Mouse (Mus musculus): ENCODE results near the gene Mri1.

The Mri1 gene

DNA sequence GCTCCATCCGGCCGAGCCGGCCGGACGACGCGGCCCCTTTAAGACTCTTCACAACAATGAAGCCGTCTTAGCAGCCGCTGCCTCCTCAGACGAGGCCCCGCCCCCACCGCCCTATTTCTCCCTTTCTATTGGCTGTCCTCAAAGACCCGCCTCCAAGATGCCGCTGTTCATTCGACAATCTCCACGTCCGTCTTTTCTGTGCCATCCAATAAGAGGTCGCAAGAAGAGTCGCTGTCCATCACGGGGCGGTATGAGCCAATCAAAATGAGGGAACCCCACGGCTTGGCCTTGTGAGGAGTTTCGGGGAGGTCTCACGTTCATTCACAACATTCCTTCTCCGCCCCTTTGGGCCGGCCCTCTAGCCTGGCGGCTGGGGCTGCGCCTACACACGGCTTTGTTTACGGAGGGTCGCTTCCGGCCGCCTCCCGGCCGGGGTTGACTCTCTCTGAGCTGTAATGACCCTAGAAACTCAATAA, 20.1 kb downstream of the Mri1 start, which contains the start of gene Zswim4:
TSS of gene Zswim4 (minus strand) at position 58 of the 476 bp plus-strand sequence.
- DNase-seq (ENCODE audit: low spot score in 2 of 2) = peak; percentile 99

DNA sequence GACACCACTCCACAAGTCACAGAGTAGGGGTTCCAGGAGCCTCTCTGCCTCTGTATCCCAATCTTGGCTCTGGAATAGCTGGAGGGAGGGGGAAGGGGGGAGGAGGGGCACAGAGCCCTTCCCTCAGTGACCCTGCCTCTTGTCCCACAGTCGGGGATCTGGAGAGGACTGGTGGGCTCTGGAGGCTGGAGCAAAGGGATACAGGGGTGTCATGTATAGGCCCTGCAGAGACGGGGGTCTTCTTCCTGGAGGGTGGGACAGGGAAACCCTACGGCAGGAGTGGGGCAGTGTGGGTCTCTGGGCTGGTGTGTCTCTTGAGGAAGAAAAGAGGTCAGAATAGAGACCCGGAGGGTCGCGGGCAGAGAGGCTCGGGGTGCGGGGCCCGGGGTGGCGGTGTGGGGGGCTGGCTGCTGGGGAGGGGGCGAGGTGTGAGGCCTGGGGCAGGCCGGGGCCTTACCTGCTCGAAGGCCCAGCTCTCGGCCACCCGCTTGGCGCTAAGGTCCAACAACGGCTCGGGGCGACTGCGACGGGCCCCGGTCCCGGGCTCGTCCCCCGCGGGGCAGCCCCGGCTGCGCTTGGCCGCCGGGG, 20.6 kb downstream of the Mri1 start:
- DNase-seq (ENCODE audit: low spot score in 2 of 2) = no peak

DNA sequence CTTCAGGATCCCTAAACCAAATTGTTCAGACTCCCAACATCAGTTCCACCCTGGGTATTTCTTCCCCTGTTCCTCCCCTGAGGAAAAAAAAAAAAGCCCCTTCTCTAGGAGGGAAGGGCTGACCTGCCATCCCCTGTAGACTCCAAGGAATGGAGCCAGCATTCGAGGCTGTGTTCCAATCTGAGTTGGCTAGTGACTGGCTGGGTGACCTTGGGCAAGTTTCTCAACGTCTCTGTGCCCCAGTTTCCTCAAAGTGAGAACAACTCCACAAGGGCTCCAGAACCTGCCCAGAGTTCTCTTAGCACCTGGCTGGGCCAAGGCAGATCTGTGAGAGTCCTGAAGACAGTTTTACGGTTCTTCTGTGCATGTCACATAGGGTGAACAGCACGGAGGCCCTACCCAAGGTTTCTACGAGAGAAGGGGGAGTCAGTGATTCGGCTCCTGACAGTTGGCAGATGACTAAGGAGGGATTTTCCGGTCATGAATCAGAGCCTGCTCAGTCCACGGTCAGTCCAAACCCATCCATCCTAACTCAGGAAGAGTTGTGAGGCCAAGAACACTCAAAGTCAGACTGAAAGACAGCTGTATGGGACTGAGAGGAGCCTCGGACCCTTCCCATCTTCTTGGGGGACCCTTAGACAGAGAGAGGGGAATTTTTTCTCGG, 21.2 kb downstream of the Mri1 start:
- peak in 1 of 2 experiments; percentile 22 for DNase-seq (ENCODE audit: low spot score in 2 of 2)

- DNase-seq (ENCODE audit: low spot score in 2 of 2) = no peak
Observed at GRCm38 (mm10) chr8:84233055-84233454, 24.1 kb downstream of the Mri1 start.

DNA sequence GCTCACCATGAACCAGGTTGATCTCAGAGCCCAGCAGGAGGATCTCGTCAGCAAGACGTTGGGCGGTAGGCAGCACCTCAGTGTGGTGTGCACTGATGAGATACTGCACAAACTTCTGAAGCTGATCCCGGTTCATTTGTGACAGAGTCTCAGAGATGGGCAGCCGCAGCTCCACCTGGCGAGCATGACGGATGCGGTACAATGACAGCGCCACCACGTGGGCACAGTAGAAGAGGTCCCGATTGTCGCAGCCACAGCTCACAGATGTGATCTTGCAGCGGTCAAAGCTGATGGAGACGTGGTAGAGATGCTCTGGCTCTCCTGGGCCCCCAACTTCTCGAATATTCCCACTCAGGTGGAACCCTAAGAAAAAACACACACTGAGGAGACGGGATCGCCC, 26.4 kb downstream of the Mri1 start:
- no peak for DNase-seq (ENCODE audit: low spot score in 2 of 2)

DNA sequence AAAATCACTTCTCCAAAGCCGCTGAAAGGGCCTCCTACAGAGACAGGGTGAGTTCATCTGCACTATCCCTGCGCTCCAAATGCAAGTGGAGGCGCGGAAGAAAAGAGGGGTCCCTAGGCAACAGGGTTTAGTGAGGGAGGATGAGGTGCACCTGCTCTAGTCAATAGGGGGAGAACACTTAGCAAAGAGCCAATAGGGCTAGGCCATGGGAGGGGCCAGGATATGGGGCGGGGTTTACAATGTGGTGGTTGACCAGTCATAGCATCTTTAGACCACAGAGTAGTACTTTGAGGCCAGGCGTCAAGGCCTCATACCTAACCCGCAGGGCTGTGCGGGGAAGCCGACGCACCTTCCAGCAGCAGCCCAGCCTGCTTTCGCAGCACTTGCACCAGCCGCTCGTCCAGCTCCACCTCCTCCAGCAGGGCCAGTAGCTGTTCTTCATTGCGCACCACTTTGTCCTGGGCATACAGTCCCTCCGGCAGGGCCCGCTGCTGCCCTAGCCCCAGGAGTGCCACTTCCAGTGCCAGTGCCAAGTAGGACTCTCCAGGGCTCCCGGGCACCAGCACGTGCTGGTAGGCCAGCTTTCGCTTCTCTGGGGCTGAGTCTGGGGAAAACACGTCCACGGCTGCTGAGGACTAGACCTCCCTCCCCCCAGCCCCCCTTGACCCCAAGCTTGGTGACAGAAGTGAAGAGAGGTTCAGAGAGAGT, 33.6 kb downstream of the Mri1 start:
- DNase-seq (ENCODE audit: low spot score in 2 of 2) = no peak

- no peak for DNase-seq (ENCODE audit: low spot score in 2 of 2)
Observed at GRCm38 (mm10) chr8:84222566-84223165, 34.5 kb downstream of the Mri1 start.

- DNase-seq (ENCODE audit: low spot score in 2 of 2) = no peak
Observed at GRCm38 (mm10) chr8:84220105-84220504, 37.0 kb downstream of the Mri1 start.

DNA sequence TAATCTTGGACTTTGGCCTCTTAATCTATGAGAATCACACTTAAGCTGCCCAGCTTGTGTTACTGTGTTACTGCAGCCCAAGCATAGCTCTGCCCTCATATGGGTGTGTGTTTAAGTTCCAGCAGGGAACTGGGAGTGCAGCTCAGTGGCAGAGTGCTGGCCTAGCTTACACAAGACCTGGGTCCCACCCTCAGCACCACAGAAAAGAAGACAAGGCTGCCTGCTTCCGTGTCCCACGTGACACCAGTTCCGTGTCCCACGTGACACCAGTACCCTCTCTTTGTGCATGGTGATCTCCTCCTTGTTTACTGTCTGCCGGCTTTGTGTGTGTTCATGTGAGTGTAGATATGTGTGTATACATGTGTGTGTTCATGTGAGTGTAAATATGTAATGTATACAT, 39.0 kb downstream of the Mri1 start:
- DNase-seq (ENCODE audit: low spot score in 2 of 2) = no peak

DNA sequence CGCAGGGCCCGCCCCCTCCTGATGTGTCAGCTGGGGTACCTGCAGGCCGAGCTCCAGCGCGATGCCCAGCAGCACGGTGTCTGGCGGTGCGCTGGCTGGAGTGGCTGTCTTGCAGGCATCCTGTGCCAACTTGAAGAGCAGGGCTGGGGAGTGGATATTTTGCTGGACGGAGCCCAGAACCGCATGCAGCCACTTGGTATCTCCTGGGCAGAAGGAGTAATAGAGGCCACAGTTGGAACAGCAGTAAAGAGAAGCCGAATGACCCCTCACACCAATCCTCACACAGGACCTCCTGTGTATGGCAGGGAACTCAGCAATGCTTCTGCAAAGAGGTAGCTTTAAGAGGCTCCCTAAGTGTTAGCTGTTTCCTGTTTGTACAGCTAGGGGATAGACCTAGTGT, 39.9 kb downstream of the Mri1 start:
- DNase-seq (ENCODE audit: low spot score in 2 of 2) = no peak

GRCm38 (mm10) chr8:84213277-84213676, 43.8 kb downstream of the Mri1 start:
- no peak for DNase-seq (ENCODE audit: low spot score in 2 of 2)

DNA sequence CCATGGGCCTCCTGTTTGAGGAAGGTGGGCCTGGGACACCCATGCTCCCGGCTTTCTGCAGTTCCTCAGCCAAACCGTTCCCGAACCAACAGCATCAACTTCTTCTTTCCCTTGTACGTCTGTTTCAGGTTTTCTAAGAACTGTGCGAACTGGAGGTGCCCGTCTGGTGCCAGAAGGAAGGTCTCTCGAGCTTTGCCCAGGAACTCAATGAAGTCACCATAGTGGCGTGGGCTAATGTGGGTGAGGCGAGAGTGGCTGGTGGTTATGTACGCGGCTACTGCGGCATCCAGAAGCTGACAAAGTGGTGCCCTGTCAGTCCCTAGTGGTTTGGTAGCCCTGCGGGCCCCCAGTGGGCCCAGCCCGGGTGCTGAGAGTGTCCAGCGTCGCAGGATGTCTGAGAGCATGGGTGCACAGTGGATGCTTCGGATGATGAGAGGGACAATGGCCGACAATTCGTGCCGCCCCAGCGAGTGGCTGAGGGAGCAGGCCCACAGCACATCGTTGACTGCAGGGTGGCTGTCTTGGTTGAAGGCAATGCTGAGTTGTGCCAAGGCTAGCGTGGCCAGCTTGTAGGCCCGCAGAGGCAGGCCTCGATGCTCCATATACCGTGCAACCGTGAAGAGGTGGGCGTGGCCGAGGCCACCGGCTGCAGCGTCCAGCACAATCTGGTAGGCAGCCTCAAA, 45.1 kb downstream of the Mri1 start:
- DNase-seq (ENCODE audit: low spot score in 2 of 2) = no peak

DNA sequence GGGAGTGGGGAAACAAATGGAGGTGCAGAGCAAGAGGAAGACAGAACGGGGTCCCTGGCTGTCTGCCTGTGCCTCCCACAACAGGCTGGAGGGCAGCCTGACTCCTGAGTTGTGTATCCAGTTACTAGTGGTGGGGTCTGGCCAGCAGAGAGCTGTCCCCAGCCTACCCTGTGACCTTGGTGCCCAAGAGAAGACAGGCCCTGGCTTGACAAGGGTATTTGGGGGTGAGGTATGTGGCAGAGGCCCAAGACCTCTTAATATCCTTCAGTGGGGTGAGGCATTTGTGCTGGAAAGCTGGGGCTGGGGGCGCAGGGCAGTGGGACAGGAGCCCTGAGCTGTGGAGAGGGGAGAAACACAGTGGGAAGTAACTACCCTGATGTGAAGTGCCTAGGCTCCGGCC, 45.9 kb downstream of the Mri1 start:
- DNase-seq (ENCODE audit: low spot score in 2 of 2) = no peak

- DNase-seq (ENCODE audit: low spot score in 2 of 2) = peak; percentile 88 to 89
Observed at GRCm38 (mm10) chr8:84210167-84210791, 46.8 kb downstream of the Mri1 start.

- DNase-seq (ENCODE audit: low spot score in 2 of 2) = no peak
Observed at GRCm38 (mm10) chr8:84208381-84209380, 48.4 kb downstream of the Mri1 start.

- DNase-seq (ENCODE audit: low spot score in 2 of 2) = no peak
Observed at GRCm38 (mm10) chr8:84207811-84208210, 49.3 kb downstream of the Mri1 start.

GRCm38 (mm10) chr8:84206666-84207065, 50.5 kb downstream of the Mri1 start:
- no peak for DNase-seq (ENCODE audit: low spot score in 2 of 2)

DNA sequence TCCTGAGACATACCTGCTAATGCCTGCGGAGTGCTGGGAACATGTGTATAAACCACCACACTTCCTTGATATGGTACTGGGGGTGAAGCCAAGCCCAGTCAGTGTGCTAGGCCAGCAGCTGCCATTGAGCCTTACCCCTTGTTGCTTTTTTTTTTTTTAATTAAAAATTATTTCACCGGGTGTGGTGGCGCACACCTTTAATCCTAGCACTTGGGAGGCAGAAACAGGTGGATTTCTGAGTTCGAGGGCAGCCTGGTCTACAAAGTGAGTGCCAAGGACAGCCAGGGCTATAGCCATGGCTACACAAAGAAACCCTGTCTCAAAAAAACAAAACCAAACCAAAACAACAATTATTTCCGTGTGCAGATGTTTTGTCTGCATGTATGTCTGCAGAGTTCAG, 52.1 kb downstream of the Mri1 start:
- no peak for DNase-seq (ENCODE audit: low spot score in 2 of 2)

- DNase-seq (ENCODE audit: low spot score in 2 of 2) = no peak
Observed at GRCm38 (mm10) chr8:84203975-84204772, 53.0 kb downstream of the Mri1 start.
